Mouse (Mus musculus) testis, adult 2 months (tissue): ENCODE measurements at regions not wholly inside any gene's neighbourhood (a gene's known extent, or its start where the extent isn't known, plus 50 kb on each side); places are given as distances from the start of the nearest gene placed in this dataset.

Experiments used
- CTCF ChIP-seq: fragments of 200-500 bp; IDR thresholded peaks from 2 replicates; pipeline ENCODE4 v1.5.1; 2012; ENCODE audit warnings: low read depth, mild to moderate bottlenecking, inconsistent platforms, low read length, moderate library complexity; ENCODE audit not compliant: control insufficient read depth, insufficient read depth, insufficient replicate concordance
- POLR2A ChIP-seq: fragments of 200-500 bp; IDR thresholded peaks from 2 replicates; pipeline ENCODE4 v1.6.1; 2012; ENCODE audit warnings: low read depth, mild to moderate bottlenecking, inconsistent platforms, low read length, moderate library complexity; ENCODE audit not compliant: control insufficient read depth

DNA sequence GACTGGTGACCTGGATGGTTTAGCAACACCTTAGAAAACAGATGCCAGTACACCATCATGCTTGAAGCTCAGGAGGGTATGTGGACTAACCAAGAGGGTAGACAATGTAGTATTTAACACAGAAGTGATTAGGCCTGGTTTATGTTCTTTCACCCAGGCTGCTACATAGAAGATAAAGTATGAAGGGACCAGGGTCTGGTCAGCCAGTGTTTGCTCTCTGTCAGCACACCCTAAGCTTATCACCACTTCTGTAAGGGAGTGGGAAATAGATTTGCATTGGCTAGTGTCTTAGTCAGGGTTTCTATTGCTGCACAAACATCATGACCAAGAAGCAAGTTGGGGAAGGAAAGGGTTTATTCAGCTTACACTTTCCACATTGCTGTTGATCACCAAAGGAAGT is 133.9 kb upstream of the Tas2r119 start:
- TF ChIP-seq CTCF: no peak
- no peak for TF ChIP-seq POLR2A
